Mouse (Mus musculus): ENCODE results near the gene Sema5b. TPM values are rescaled to one million over a fixed set of nuclear protein-coding genes. Genes with fewer than 3 reads are reported as not detected.

The Sema5b gene
- total RNA-seq, 2 experiments from 2014 or later: 3.3 to 14.8 TPM

- no peak for DNase-seq
Measured at GRCm38 (mm10) chr16:35593474-35593873, 52.5 kb downstream of the Sema5b start.

GRCm38 (mm10) chr16:35596241-35596640, 55.3 kb downstream of the Sema5b start:
- DNase-seq: no peak

GRCm38 (mm10) chr16:35596661-35597350, 55.9 kb downstream of the Sema5b start:
- no peak for DNase-seq

- DNase-seq: no peak
Measured at GRCm38 (mm10) chr16:35597991-35598390, 57.0 kb downstream of the Sema5b start.

- DNase-seq: no peak
Measured at GRCm38 (mm10) chr16:35598802-35599201, 57.9 kb downstream of the Sema5b start.

- no peak for DNase-seq
Measured at GRCm38 (mm10) chr16:35600282-35600681, 59.3 kb downstream of the Sema5b start.

- no peak for DNase-seq
Measured at GRCm38 (mm10) chr16:35601426-35601825, 60.5 kb downstream of the Sema5b start.

- DNase-seq: no peak
Measured at GRCm38 (mm10) chr16:35602529-35602928, 61.6 kb downstream of the Sema5b start.

- DNase-seq: no peak
Measured at GRCm38 (mm10) chr16:35603729-35604522, 63.0 kb downstream of the Sema5b start.

GRCm38 (mm10) chr16:35607250-35607649, 66.3 kb downstream of the Sema5b start:
- DNase-seq: no peak

GRCm38 (mm10) chr16:35608244-35608643, 67.3 kb downstream of the Sema5b start:
- DNase-seq: no peak

- DNase-seq: no peak
Measured at GRCm38 (mm10) chr16:35609561-35609960, 68.6 kb downstream of the Sema5b start.

GRCm38 (mm10) chr16:35613851-35614804, 73.2 kb downstream of the Sema5b start:
- no peak for DNase-seq

- DNase-seq: no peak
Measured at GRCm38 (mm10) chr16:35617732-35618131, 76.8 kb downstream of the Sema5b start.

- DNase-seq: no peak
Measured at GRCm38 (mm10) chr16:35623026-35623425, 82.1 kb downstream of the Sema5b start.

GRCm38 (mm10) chr16:35623986-35624385, 83.0 kb downstream of the Sema5b start:
- DNase-seq: no peak

- no peak for DNase-seq
Measured at GRCm38 (mm10) chr16:35624877-35625276, 83.9 kb downstream of the Sema5b start.

- DNase-seq: peak; percentile 76 to 82
Measured at GRCm38 (mm10) chr16:35625286-35626020, 84.5 kb downstream of the Sema5b start.

- peak; percentile 90 to 93 for DNase-seq
Measured at GRCm38 (mm10) chr16:35627992-35628607, 87.2 kb downstream of the Sema5b start.

GRCm38 (mm10) chr16:35630470-35631183, 89.7 kb downstream of the Sema5b start:
- DNase-seq: peak; percentile 80 to 84

Measured in adrenal gland, postnatal 36 days (tissue).